In genomic region chr1:52799772-52800171, GRCm38 (mm10) we compare ENCODE assay signal across 8 mouse cellular contexts. TPM values are rescaled to one million over a fixed set of nuclear protein-coding genes. Genes with fewer than 3 reads are reported as not detected.
DNase-seq lines count a peak whose midpoint lies in the region; ATAC-seq lines count a peak whose summit lies in the region.
"Had no signal": no experiment of that assay in that cellular context is flagged by ENCODE, and none has a peak within 500 bp of the region (broad histone marks: within the 10 kb centered on the region; RNA-seq: fewer than 3 reads in every experiment).

No protein-coding gene starts in this region.

- no peaks in the 10 kb centered on the region for H3K9me3 ChIP-seq in hindbrain, embryonic 14.5 days (ENCODE audit: control insufficient read depth, low read length)
- no peaks in the 10 kb centered on the region for H3K9me3 ChIP-seq in hindbrain, embryonic 13.5 days
- no peaks in the 10 kb centered on the region for H3K9me3 ChIP-seq in intestine, embryonic 14.5 days (ENCODE audit: control insufficient read depth, low read length)

- no peak overlapping the region for H3K27ac ChIP-seq in hindbrain, embryonic 14.5 days
- no peak overlapping the region for H3K27ac ChIP-seq in hindbrain, embryonic 13.5 days
- H3K27ac ChIP-seq in intestine, embryonic 14.5 days (ENCODE audit: low read depth): no peak overlapping the region

- H3K4me2 ChIP-seq in hindbrain, embryonic 14.5 days (replicated peaks): no peak overlapping the region
- no peak overlapping the region for H3K4me2 ChIP-seq in hindbrain, embryonic 13.5 days
- H3K4me2 ChIP-seq in intestine, embryonic 14.5 days (ENCODE audit: low read length): no peak overlapping the region

- H3K27me3 ChIP-seq in hindbrain, embryonic 14.5 days (ENCODE audit: control insufficient read depth, insufficient read depth, low read length): no peaks in the 10 kb centered on the region
- H3K27me3 ChIP-seq in hindbrain, embryonic 13.5 days: no peaks in the 10 kb centered on the region
- H3K27me3 ChIP-seq in intestine, embryonic 14.5 days (replicated peaks; ENCODE audit: control insufficient read depth, insufficient read depth, low read length): no peaks in the 10 kb centered on the region

- no peak for DNase-seq in hindbrain, embryonic 14.5 days (ENCODE audit: low spot score)
- peak; percentile 16 for DNase-seq in thymus, postnatal 25 days
- no peak for DNase-seq in thymus, postnatal 10 days (ENCODE audit: low spot score in 2 of 2)
- no peak for DNase-seq in intestine, embryonic 14.5 days (ENCODE audit: low spot score)
- DNase-seq in layer of hippocampus, postnatal 10 days (ENCODE audit: low spot score in 2 of 2): no peak
- no peak for DNase-seq in right cerebral cortex, adult 18-20 months
- DNase-seq: embryo, embryonic 11 days had no signal

- peaks cover 16% of the 10 kb centered on the region; the same call in 1 of the 2 replicates for H3K36me3 ChIP-seq in hindbrain, embryonic 14.5 days (replicated peaks; ENCODE audit: control insufficient read depth, insufficient read depth)
- peaks cover 16% of the 10 kb centered on the region for H3K36me3 ChIP-seq in hindbrain, embryonic 13.5 days
- H3K36me3 ChIP-seq in intestine, embryonic 14.5 days (ENCODE audit: control insufficient read depth, insufficient read depth, low read length): no peaks in the 10 kb centered on the region

- ATAC-seq in hindbrain, embryonic 14.5 days (ENCODE audit: low FRiP score): peak; percentile 43; the same call in 1 of the 2 replicates
- no peak for ATAC-seq in hindbrain, embryonic 13.5 days (ENCODE audit: low FRiP score)
- ATAC-seq in intestine, embryonic 14.5 days (replicated peaks; ENCODE audit: low FRiP score, low TSS enrichment, low read depth): peak; percentile 53; the same call in 1 of the 2 replicates

- H3K4me3 ChIP-seq in hindbrain, embryonic 14.5 days (replicated peaks; ENCODE audit: low read length): no peak overlapping the region
- no peak overlapping the region for H3K4me3 ChIP-seq in hindbrain, embryonic 13.5 days
- H3K4me3 ChIP-seq in intestine, embryonic 14.5 days (ENCODE audit: low read depth, low read length): no peak overlapping the region

- no peaks in the 10 kb centered on the region for H3K4me1 ChIP-seq in hindbrain, embryonic 14.5 days (replicated peaks; ENCODE audit: control insufficient read depth, insufficient read depth, low read length)
- H3K4me1 ChIP-seq in hindbrain, embryonic 13.5 days (replicated peaks): peaks cover 4% of the 10 kb centered on the region; the same call in 1 of the 2 replicates
- H3K4me1 ChIP-seq in intestine, embryonic 14.5 days (replicated peaks; ENCODE audit: control insufficient read depth, insufficient read depth, low read length): 0 out of 2 replicates have a peak, but pooled peaks cover 12% of the 10 kb centered on the region

- WGBS in hindbrain, embryonic 14.5 days: 64% methylated on average over 5 of the region's 5 CpGs
- 69% methylated on average over 5 of the region's 5 CpGs for WGBS in hindbrain, embryonic 13.5 days
- WGBS in intestine, embryonic 14.5 days: 48% methylated on average over 5 of the region's 5 CpGs

- no peak overlapping the region for H3K9ac ChIP-seq in hindbrain, embryonic 14.5 days
- no peak overlapping the region for H3K9ac ChIP-seq in hindbrain, embryonic 13.5 days
- no peak overlapping the region for H3K9ac ChIP-seq in intestine, embryonic 14.5 days (ENCODE audit: low read length)

RNA-seq across cellular contexts. Expression of gene Inpp1, which starts 17.7 kb away (rescaled TPM):
- 35.1 and 35.7 TPM in 2 replicates for polyA plus RNA-seq in hindbrain, embryonic 14.5 days (2014; fragmentation: Nextera tagmentation; extraction: Ambion mirVana)
- polyA plus RNA-seq in hindbrain, embryonic 13.5 days (2015; fragmentation: Nextera tagmentation; extraction: Ambion mirVana): 23.9 and 30.7 TPM in 2 replicates
- polyA plus RNA-seq in intestine, embryonic 14.5 days (2014; fragmentation: Nextera tagmentation; extraction: Ambion mirVana): 7.6 and 11.0 TPM in 2 replicates
- 10 to 100 TPM; 43.9 to 46.0 TPM for total RNA-seq in layer of hippocampus, postnatal 10 days (2021)

RNA-seq across cellular contexts. Expression of gene Hibch, which starts 45.0 kb away (rescaled TPM):
- polyA plus RNA-seq in hindbrain, embryonic 14.5 days (2014; fragmentation: Nextera tagmentation; extraction: Ambion mirVana): 28.4 and 32.3 TPM in 2 replicates
- 34.1 and 35.9 TPM in 2 replicates for polyA plus RNA-seq in hindbrain, embryonic 13.5 days (2015; fragmentation: Nextera tagmentation; extraction: Ambion mirVana)
- polyA plus RNA-seq in intestine, embryonic 14.5 days (2014; fragmentation: Nextera tagmentation; extraction: Ambion mirVana): 16.8 and 19.1 TPM in 2 replicates
- total RNA-seq in layer of hippocampus, postnatal 10 days (2021): 10 to 100 TPM; 14.4 to 18.2 TPM
